Mouse (Mus musculus) olfactory bulb, adult 2 months (tissue): ENCODE measurements around the gene Baz1a.

Experiments
- CTCF ChIP-seq: fragments of 200-500 bp; IDR thresholded peaks from 2 replicates; pipeline ENCODE4 v1.5.1; 2012; ENCODE audit warnings: low read depth, mild to moderate bottlenecking, low read length, moderate library complexity; ENCODE audit not compliant: insufficient read depth
- POLR2A ChIP-seq: fragments of 200-500 bp; IDR thresholded peaks from 2 replicates; pipeline ENCODE4 v1.6.1; 2012; ENCODE audit warnings: mild to moderate bottlenecking, low read depth, low read length, moderate library complexity; ENCODE audit not compliant: insufficient read depth

DNA sequence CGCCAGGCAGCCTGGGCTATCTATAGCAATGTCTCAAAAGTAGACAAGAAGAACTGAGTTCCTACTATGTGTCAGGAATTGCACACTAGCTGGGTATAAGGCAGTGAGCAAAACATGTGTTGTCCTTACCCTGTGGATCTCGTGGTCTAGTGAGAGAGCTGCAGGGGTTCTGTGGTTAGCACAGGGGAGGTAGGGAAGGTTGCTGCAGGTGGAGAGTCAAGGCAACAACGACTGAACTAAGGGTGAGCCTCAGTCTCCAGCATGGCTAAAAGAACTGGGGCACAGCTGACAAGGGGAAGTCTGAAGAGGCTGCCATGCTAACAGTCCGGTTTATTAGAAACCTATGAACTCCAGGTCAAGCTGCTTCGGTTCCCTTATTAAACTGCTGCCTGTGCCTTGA lies 134.9 kb downstream of the Baz1a start:
- TF ChIP-seq POLR2A (no peak), CTCF (no peak)
